Mouse (Mus musculus): ENCODE results near the gene Scrg1.

GRCm38 (mm10) chr8:57406366-57406765 is 49.4 kb upstream of the Scrg1 start:
- TF ChIP-seq CHD2 (IDR thresholded peaks at IDR 0.05; ENCODE audit: low read length) = no peak
- no peak for TF ChIP-seq POLR2A (IDR thresholded peaks at IDR 0.05; ENCODE audit: control insufficient read depth in 1 of 2, insufficient read depth in 1 of 2, low read depth in 1 of 2, low read length in 2 of 2, poor library complexity in 1 of 2)
- TF ChIP-seq RAD21 (IDR thresholded peaks at IDR 0.05; ENCODE audit: low read depth, low read length) = no peak
- TF ChIP-seq ZMIZ1 (IDR thresholded peaks at IDR 0.05; ENCODE audit: low read depth, low read length) = no peak
- TF ChIP-seq MAX (IDR thresholded peaks at IDR 0.05; ENCODE audit: low read length) = no peak
- no peak for TF ChIP-seq MAZ (IDR thresholded peaks at IDR 0.05; ENCODE audit: low read depth, low read length)
- no peak for TF ChIP-seq MAFK (IDR thresholded peaks at IDR 0.05; ENCODE audit: borderline replicate concordance, low read depth, low read length)
- no peak for TF ChIP-seq NRF1 (IDR thresholded peaks at IDR 0.05; ENCODE audit: insufficient read depth, low read depth, low read length, poor library complexity, severe bottlenecking)
- TF ChIP-seq CTCF (IDR thresholded peaks at IDR 0.05 in 2 of 3, conservative IDR thresholded peaks at IDR 0.05 in 1 of 3; ENCODE audit: control insufficient read depth in 1 of 3, insufficient read depth in 1 of 3, low read depth in 2 of 3, low read length in 3 of 3, poor library complexity in 1 of 3, severe bottlenecking in 1 of 3) = no peak
- TF ChIP-seq ETS1 (IDR thresholded peaks at IDR 0.05; ENCODE audit: low read depth, low read length) = no peak
- no peak for TF ChIP-seq USF1 (IDR thresholded peaks at IDR 0.05; ENCODE audit: low read depth, low read length)
- no peak for TF ChIP-seq JUND (IDR thresholded peaks at IDR 0.05; ENCODE audit: low read depth, low read length)
- no peak for TF ChIP-seq EP300 (IDR thresholded peaks at IDR 0.05; ENCODE audit: low read depth in 1 of 2, low read length in 2 of 2)
